Mouse (Mus musculus): ENCODE measurements around the gene Rhpn2.
"Not testable (repeated sequence)": the region's sequence is repeated elsewhere in the genome, so short reads cannot be mapped to it uniquely, and the experiment has no call there.

Gene Rhpn2

GRCm38 (mm10) chr7:35333692-35334526, at the start of gene Rhpn2:
TSS of gene Rhpn2 (plus strand) at chr7:35334170.
- peak; percentile 100 for DNase-seq

- DNase-seq: no peak
Observed at GRCm38 (mm10) chr7:35293464-35293863, 40.5 kb upstream of the Rhpn2 start.

- no peak for DNase-seq
Observed at GRCm38 (mm10) chr7:35295631-35296030, 38.3 kb upstream of the Rhpn2 start.

- DNase-seq: no peak
Observed at GRCm38 (mm10) chr7:35297886-35298285, 36.1 kb upstream of the Rhpn2 start.

- no peak for DNase-seq
Observed at GRCm38 (mm10) chr7:35299656-35300055, 34.3 kb upstream of the Rhpn2 start.

DNA sequence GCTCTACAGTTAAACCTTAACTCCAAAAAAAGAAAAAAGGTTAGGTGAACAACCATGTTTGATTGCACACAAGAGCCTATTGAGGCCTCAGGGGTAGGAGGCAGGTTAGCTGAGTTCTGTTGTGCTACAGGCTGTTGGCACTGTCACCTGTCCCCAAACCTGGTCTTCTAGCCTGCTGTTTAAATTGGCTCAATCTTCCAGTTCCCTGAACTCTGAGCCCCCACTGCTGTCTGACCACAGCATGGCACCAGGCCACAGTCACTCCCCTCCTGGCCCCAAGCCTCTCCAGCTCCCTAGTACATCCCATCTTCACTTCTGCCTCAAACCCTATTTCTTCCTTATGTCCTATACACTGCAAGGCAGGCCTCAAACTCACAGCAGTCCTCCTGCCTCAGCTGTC, 33.2 kb upstream of the Rhpn2 start:
- DNase-seq: no peak

DNA sequence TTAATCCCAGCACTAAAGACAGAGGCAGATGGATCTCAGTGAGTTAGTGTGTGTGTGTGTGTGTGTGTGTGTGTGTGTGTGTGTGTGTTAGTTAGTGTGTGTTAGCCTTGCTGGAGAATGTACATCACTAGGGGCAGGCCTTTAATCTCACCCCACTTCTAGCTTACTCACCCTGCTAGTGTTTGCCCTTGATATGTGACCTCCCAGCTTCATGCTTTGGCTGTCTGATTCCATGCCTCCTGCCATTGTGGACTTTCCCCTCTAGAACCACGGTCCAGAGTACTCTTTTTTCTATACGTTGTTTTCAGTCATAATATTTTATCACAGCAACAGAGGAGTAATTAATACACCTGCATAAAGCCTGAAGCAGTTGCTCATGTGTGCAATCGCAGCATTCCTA, 22.8 kb upstream of the Rhpn2 start:
- DNase-seq: no peak

DNA sequence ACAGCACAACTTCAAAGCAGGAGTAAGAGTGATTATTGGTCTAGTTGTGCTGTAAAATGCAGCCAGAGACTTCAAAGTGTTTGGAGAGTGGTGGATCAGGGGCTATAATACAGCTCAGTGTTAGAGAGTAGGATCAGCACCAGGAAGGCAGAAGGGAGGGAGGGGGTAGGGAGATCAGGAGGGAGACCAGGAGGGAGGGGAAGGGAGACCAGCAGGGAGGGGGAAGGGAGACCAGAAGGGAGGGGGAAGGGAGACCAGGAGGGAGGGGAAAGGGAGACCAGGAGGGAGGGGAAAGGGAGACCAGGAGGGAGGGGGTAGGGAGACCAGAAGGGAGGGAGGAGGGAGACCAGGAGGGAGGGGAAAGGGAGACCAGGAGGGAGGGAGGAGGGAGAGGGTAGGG, 19.8 kb upstream of the Rhpn2 start:
- DNase-seq: no peak

- DNase-seq: peak; percentile 98
Observed at GRCm38 (mm10) chr7:35317729-35318609, 16.0 kb upstream of the Rhpn2 start, which contains the start of gene Gpatch1. TSS of gene Gpatch1 (minus strand) at chr7:35318440.

DNA sequence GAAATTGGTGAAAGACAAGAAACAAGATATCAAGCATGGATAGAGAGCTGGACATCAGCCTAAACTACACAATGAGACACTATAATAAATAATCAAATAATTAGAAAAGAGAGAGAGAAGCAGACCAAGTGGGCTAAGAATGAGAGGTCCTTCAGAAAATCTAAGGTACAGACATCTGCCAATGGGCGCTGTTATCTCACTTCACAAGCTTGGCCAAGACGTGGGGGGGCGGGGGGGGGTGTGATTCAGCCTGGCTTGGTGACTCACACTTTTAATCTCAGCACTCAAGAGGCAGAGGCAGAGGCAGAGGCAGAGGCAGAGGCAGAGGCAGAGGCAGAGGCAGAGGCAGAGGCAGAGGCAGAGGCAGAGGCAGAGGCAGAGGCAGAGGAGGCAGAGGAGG, 14.7 kb upstream of the Rhpn2 start:
- not testable (repeated sequence) for DNase-seq

DNA sequence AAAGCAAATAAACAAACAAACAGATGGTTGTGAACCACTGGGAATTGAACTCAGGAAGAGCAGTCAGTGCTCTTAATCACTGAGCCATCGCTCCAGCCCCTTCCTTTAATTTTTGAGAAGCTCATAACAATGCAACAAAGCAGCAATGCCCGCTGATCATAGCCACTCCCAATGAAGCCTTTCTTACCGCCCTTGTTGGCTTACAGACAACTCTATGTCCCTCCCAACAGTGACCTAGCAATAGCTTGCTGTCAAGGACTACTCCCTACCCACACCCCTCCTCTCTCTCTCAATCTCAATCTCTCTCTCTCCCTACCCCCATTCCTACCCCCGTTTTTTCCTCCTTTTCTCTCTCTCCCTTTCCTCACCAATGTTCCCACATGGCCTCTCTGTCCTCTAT, 14.2 kb upstream of the Rhpn2 start:
- no peak for DNase-seq

DNA sequence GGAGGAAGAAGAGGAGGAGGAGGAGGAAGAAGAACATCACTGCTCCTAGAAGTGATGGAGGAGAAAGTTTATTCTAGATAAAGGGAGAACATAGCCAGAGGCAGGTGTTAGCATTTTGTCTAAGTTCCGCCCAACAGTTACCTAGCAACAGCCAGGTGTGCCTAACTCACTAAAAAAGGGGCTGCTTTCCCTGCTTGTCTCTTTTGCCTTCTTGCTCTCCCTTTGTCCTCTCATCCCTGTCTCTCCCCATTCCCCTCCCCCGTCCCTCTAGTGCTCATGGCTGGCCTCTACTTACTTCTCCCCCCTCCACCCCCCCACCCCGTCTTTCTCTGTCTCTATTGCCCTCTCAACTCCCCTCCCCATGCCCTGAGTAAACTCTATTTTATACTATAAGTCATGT, 11.8 kb upstream of the Rhpn2 start:
- no peak for DNase-seq

- DNase-seq: peak; percentile 20 to 21
Observed at GRCm38 (mm10) chr7:35322732-35323420, 11.1 kb upstream of the Rhpn2 start.

DNA sequence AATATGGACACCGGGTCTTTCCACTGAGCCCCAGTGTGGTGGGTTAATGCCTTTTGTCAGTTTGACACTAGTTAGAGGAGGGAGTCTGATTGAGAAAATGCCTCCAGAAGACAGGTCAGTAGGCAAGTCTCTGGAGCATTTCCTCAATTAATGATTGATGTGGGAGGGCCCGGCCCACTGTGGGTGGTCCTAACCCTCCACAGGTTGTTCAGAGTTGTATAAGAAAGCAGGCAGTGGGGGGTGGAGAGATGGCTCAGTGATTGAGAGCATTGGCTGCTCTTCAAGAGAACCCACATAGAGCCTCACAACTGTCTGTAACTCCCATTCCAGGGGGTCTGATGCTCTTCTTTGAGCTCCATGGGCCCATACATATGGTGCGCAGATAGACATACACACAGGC, 2.4 kb upstream of the Rhpn2 start:
- peak; percentile 66 to 80 for DNase-seq

DNA sequence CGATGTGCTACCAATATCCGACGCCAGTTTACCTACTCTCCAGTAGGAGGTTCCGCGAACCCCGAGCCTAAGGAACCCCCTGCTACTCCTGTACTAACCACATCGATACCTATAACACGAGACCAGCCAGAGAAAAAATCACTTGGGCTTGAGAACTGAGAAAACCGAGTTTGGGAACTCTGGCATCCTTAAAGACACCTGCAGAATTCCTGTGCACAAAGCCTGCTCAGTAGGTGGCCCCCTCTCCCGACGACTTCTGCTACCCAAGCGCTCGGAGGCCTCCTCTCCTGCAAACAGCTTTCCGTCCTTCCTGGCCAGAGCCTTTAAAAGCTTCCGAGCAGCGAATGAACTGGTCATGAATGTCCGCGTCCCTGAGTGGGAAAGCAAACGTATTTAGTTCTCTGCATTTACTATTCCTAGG, 729 bp upstream of the Rhpn2 start:
- DNase-seq: peak; percentile 59 to 70

DNA sequence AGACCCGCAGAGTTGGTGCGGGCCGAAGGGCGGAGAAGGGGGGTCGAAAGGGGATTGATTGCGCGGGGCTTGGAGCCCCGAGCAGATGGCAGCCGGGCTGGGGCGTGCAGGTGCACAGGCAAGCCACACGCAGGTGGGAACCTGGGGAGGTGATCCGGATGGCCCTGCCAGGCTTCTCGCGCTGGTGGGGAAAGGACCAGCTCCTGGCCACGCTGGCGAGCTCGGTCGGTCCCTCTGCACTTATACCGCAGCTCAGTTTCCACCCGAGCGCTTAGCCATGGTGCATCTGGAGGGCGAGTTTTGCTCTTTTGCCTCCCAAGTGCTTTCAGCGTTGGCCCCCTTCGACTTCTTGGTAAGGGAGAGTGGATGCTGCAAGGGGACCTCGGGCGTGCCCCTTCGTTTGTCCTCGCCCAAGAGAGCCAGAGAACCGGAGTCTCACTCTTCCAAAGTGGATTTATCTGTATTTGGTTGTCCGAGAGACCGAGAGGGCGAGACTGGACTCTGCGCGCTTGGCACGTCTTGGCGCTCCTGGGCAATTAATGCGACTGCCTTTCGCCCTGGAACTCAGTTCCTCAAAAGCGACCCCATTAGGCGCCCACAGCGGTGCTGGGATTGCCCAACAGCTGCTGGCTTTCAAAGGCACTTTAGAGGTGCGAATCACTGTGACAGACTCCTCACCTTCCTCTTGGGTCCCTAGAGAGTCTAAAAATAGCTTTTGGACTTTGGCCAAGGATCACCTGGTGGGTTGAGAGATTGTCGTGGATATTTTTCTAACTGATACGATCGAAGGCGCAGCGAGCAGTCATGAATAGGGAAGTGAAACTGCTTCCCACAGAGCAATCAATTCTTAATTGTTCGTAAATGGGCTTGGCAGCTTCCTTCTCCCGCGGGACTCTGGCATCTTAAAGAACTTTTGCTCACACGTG, 820 bp downstream of the Rhpn2 start:
- peak; percentile 49 to 66 for DNase-seq

- DNase-seq: no peak
Observed at GRCm38 (mm10) chr7:35340196-35340595, 6.2 kb downstream of the Rhpn2 start.

DNA sequence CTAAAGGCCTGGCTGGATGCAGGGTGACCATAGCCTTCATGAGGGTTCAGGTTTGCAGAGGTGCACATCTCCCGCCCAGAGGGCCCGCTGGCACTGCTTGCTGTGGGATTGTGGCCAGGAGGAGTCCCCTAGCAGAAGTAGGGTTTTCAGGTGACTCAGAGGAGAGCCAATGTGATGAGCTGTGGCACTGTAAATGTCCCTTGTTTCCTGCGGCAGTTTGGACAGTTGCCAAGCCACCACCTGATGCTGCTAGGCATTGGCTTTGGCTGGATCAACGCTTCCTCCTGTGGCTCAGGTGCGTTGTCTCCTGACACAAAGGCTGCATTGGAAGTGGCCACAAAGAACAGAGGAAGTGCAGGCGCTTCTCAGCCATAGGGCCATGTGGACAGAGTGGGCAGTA, 7.3 kb downstream of the Rhpn2 start:
- peak; percentile 33 to 50 for DNase-seq

DNA sequence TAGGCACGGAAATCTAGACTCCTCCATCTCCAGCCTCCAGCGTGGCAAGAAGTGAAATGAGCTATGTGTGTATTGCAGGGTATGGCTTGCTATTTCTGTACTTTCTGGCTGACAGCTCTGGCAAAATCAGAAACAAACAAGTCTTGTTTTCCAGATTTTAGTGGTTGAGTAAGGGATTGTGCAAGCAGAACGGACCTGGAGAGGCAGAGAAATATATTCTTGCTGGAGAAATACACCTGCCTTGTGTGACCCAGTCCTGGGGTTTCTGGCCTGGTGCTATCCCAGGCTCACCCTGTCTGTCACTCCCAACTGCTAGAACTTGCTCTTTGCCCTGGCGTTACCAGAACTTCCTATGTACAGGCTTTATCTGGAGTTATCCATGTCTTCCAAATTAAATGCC, 8.5 kb downstream of the Rhpn2 start:
- no peak for DNase-seq

DNA sequence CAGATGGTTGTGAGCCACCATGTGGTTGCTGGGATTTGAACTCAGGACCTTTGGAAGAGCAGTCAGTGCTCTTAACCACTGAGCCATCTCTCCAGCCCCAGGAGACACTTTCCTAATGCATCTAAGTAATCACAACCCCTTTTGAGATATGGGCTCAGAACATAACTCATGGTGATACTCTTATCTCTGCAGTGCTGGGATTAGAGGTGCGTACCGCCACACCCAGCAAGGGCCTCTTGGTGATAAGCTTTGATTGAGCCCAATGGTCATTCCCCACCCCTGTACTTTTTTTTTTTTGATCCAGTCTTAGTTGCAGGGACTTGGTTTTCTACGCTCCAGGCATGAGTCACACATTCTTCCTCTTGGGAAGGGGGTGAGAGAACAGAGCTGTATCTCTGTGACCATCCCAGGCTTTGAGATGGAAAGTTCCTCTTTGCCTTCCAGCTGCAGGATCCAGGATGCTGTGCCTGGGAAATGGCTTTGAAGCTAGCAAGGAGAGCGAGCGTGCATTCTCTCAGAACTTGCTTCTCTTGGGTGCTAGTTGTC, 10.9 kb downstream of the Rhpn2 start:
- DNase-seq: no peak

- DNase-seq: no peak
Observed at GRCm38 (mm10) chr7:35347918-35348700, 14.1 kb downstream of the Rhpn2 start.

All from kidney, postnatal 4 days (tissue).